Mouse (Mus musculus) left cerebral cortex, adult 2 months (tissue): Measurements from ENCODE around the gene Hist2h4. TPM values are rescaled to one million over a fixed set of nuclear protein-coding genes. Genes with fewer than 3 reads are reported as not detected.
"Not testable (repeated sequence)": the region's sequence is repeated elsewhere in the genome, so short reads cannot be mapped to it uniquely, and the experiment has no call there.

Source experiments
- DNase-seq, 2 experiments: peaks; one replicate each; pipeline ENCODE4 v3.0.0; 2021 to 2022; ENCODE audit warnings: low spot score in 2 of 2, mixed read lengths in 1 of 2; ENCODE audit errors: extremely low spot score in 1 of 2
- H3K27ac ChIP-seq: fragments of 200-600 bp; 2 replicates; pipeline ENCODE4 v1.8.1; 2022
- H3K4me3 ChIP-seq: fragments of 200-600 bp; 2 replicates; pipeline ENCODE4 v1.8.1; 2022
- CTCF ChIP-seq: fragments of 200-600 bp; IDR thresholded peaks from 2 replicates; pipeline ENCODE4 v1.8.1; 2022; ENCODE audit warnings: antibody characterized with exemption, mild to moderate bottlenecking, moderate library complexity
- intact Hi-C: fragments of 180-260 bp; cut with DNase I; formaldehyde crosslinking; loops from one replicate; pipeline ENCODE4 v1.15.1; 2025
- total RNA-seq, 2 experiments: library from RNA; stranded (reverse); gene quantifications; 2 replicates each; pipeline ENCODE4 v1.2.3; 2021

The Hist2h4 gene
- total RNA-seq, 2 experiments from 2014 or later = 26.8 to 31.9 TPM

DNA sequence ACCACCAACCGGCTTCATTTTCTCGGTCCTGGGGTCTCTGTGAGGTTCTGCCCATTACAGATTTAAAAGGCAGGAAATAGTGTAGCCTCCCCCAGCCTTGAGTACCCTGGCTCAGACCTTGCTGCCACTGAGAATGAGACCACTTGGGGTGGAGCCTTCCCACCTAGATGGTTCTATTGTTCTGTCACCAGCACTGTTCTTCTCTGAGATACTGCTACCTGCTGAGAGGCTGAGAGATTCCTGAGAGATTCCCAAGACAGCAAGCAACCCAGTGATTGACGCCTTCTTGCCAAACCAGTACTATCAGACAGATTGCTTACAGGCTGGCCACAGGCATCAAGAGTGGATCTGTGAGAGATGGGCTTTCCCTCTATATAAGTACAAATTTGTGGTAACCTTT lies 26.1 kb upstream of the Hist2h4 start:
- no peak for TF ChIP-seq CTCF
- no peak for DNase-seq
- intact Hi-C loops = no loop called here
- Histone ChIP-seq H3K4me3 (no peak overlapping the region), H3K27ac (no peak overlapping the region)

- H3K4me3 ChIP-seq, H3K27ac ChIP-seq, intact Hi-C loops, DNase-seq: not testable (repeated sequence)
- TF ChIP-seq CTCF = peak; percentile 55
Measured at GRCm38 (mm10) chr3:96287334-96287733, 24.2 kb upstream of the Hist2h4 start.

- Histone ChIP-seq H3K27ac (no peak overlapping the region), H3K4me3 (no peak overlapping the region)
- peak; percentile 58 for TF ChIP-seq CTCF
- intact Hi-C loops = loop anchor here (5.0 kb wide), 1 partner anchor 43 kb away; no protein-coding TSS in a partner anchor
- DNase-seq = peak; percentile 25 to 28
Measured at GRCm38 (mm10) chr3:96284457-96284856, 21.3 kb upstream of the Hist2h4 start.

GRCm38 (mm10) chr3:96280660-96281059 lies 17.5 kb upstream of the Hist2h4 start:
- intact Hi-C loops = loop anchor here (2.0 to 5.0 kb wide), 2 partner anchors 47 to 156 kb away; no protein-coding TSS in a partner anchor

GRCm38 (mm10) chr3:96277800-96278624 lies 14.9 kb upstream of the Hist2h4 start:
- Histone ChIP-seq H3K27ac (peak overlapping the region; percentile 89), H3K4me3 (peak overlapping the region; percentile 62)
- DNase-seq = peak; percentile 91
- TF ChIP-seq CTCF = peak; percentile 57
- intact Hi-C loops = loop anchor here (5.0 kb wide), 2 partner anchors 224 to 319 kb away; partner anchors contain the start of gene Ankrd34a

More at GRCm38 (mm10) chr3:96280660-96281059, 17.5 kb upstream of the Hist2h4 start:
- no peak for TF ChIP-seq CTCF
- H3K27ac ChIP-seq = no peak overlapping the region
- DNase-seq = no peak
- H3K4me3 ChIP-seq = no peak overlapping the region

DNA sequence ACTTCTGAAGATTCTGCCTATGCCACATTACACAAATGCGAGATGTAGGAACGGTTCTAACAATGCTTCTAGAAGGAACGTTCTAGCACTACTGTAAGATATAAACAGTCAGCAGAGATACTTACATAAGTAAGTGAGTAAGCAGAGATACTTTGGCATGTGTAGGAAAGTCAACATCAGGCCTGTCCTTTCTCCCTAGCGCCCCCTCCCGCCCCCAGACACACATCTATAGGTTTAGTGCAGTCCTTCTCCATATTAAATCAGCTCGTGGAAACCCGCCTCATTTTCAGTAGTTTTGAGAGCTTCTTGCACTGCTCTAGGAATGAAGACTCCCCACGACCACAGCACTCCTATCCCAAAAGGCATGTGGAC lies 14.3 kb upstream of the Hist2h4 start:
- H3K27ac ChIP-seq = peak overlapping the region; percentile 89
- intact Hi-C loops = loop anchor here (5.0 kb wide), 2 partner anchors 225 to 320 kb away; partner anchors contain the start of gene Ankrd34a
- peak; percentile 44 to 50 for DNase-seq
- TF ChIP-seq CTCF = no peak
- H3K4me3 ChIP-seq = peak overlapping the region; percentile 62

GRCm38 (mm10) chr3:96273591-96274465 lies 10.7 kb upstream of the Hist2h4 start:
- Histone ChIP-seq H3K4me3 (peak overlapping the region; percentile 41), H3K27ac (no peak overlapping the region)
- intact Hi-C loops = no loop called here
- DNase-seq = no peak
- no peak for TF ChIP-seq CTCF

- DNase-seq = peak; percentile 90
- intact Hi-C loops = no loop called here
- Histone ChIP-seq H3K27ac (peak within 1 kb of the TSS; percentile 93), H3K4me3 (peak within 1 kb of the TSS; percentile 54)
- TF ChIP-seq CTCF = no peak
Measured at GRCm38 (mm10) chr3:96269511-96270474, 6.7 kb upstream of the Hist2h4 start, which contains the start of gene Hist2h2bb. Gene Hist2h2bb (plus strand): TSS chr3:96269752.

DNA sequence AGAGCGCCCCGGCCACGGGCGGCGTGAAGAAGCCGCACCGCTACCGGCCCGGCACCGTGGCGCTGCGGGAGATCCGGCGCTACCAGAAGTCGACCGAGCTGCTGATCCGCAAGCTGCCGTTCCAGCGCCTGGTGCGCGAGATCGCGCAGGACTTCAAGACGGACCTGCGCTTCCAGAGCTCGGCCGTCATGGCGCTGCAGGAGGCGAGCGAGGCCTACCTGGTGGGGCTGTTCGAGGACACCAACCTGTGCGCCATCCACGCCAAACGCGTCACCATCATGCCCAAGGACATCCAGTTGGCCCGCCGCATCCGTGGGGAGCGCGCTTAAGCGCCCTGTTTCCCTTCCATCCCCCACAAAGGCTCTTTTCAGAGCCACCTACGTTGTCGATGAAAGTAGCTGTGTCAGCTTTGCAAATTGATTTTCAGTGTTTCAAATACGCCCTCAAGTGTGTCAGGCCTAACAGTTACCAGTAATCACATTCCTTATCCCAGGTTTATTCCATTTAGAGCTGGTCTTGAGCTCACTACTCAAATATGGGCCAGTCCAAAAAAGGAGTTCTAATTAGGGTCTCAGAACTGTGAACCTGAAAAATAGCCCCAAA lies 5.8 kb upstream of the Hist2h4 start:
- Histone ChIP-seq H3K4me3 (peak overlapping the region; percentile 53), H3K27ac (peak overlapping the region; percentile 93)
- intact Hi-C loops = not testable (repeated sequence)
- peak in 1 of 2 experiments; percentile 21 for DNase-seq

DNA sequence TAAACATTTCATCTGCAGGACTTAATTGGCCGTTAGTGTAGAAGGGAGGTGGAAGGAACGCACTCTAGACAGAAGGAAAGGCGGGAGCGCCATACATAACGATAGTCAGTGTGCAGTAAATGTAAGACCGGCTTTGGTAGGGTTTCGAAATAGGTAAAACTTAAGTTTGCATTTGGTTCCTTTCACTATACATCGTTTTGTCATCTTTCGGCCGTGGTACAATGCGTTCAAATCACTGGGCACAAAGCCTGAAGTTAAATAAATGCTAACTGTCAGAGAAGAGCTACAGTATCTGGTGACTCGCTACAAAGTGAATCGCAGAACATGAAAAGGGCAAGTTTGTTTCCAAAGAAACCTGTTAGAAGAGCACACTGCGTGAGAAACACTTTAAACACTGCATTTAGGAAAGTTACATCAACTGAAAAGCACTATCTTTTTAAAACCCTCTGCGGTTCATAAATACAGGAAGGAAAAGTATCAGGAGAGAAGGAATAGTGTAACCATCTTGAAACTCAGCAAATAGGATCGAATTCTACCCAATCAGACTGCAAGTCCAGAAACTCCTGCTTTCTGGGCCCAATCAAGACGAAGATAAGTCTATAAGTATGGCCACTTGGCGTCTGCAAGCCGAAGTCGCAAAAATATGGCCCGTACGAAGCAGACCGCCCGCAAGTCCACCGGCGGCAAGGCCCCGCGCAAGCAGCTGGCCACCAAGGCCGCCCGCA lies 5.1 kb upstream of the Hist2h4 start, which contains the start of gene Hist2h3b:
Gene Hist2h3b (plus strand): TSS at position 604 of the 725 bp plus-strand sequence.
- H3K27ac ChIP-seq = peak within 1 kb of the TSS; percentile 93
- peak; percentile 82 to 83 for DNase-seq
- intact Hi-C loops = no loop called here
- peak within 1 kb of the TSS; percentile 54 for H3K4me3 ChIP-seq
- TF ChIP-seq CTCF = no peak
